Mouse (Mus musculus): ENCODE data around the gene Ppara. TPM values are rescaled to one million over a fixed set of nuclear protein-coding genes. Genes with fewer than 3 reads are reported as not detected.
"Not testable (repeated sequence)": the region's sequence is repeated elsewhere in the genome, so short reads cannot be mapped to it uniquely, and the experiment has no call there.

Ppara gene
- polyA plus RNA-seq, 1 experiment: not detected

DNA sequence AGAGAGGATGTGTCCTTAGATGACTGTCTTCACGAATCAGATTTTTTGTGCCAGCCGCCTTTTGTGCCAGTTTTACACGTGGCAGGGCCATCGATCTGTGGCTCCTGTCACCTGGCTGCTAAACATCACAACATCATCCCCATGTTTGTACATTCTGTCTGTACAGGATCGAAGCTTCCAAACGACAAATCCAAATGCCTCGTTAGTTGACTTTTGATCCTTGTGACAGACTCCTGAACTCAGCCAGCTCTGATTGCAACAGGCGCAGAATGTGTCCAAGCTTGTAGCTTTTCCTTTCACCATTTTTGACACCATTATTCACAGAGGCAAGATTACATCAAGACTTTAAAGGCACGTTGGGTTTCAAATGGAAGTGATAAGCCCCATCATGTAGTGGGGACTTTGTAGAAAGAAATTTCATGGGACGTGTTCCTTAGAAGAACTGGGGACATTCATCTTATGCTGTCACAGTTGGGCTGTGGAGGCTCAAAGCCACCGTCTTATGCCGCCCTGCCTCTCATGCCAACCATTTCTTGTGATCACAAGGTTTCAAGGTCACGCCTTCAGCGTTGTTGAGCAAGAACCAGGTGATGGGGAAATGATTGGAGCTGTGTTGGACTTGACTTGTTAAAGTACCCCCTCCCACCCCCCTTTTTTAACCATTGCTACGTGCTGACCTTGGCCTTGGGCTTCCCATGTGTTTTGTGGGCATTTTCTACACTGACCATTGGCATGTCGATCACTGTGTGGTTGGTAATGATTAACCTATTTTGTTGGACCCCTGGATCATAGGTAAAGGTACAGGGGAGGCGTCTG, 36.7 kb downstream of the Ppara start:
- Histone ChIP-seq H3K4me3 (ENCODE audit: insufficient read depth, low read depth, low read length) (no peak overlapping the region), H3K4me1 (ENCODE audit: control insufficient read depth, insufficient read depth, low read length) (no peaks in the 10 kb centered on the region), H3K27ac (ENCODE audit: insufficient read depth, low read depth, low read length) (no peak overlapping the region)
- no peak for TF ChIP-seq POLR2A (IDR thresholded peaks at IDR 0.05; ENCODE audit: insufficient read depth, low read depth, low read length)
- no peak for TF ChIP-seq CTCF (IDR thresholded peaks at IDR 0.05; ENCODE audit: insufficient read depth, low read depth, low read length)
- 88% methylated on average over 17 of the region's 17 CpGs for WGBS

DNA sequence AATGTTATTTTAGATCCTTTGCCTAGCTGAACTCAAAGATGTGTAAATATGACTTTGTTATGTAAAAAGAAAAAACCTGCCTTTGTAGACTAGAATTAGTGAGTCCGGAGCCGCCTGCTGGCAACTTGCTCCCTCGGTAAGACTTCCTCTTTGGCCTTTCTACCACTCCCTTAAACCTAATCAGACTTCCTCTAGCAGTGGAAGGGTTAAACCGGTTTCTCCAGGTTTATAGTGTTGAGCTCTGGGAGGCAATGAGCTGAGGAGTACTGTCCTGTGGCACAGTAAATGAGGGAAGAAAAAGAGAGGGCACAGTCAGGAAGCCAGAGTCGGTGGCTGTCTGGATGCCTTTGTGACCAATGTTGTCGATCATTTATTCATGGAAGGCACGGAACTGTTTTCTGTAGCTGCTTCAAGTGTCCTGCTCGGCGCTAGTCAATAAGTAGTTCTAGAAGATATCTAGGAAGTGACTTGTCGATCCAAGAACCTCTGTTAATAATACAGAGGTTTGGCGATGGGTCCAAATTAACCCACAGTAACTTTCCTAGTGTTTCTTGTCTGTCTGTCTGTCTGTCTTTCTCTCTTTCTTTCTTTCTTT, 37.5 kb downstream of the Ppara start:
- WGBS: 85% methylated on average over 11 of the region's 11 CpGs

DNA sequence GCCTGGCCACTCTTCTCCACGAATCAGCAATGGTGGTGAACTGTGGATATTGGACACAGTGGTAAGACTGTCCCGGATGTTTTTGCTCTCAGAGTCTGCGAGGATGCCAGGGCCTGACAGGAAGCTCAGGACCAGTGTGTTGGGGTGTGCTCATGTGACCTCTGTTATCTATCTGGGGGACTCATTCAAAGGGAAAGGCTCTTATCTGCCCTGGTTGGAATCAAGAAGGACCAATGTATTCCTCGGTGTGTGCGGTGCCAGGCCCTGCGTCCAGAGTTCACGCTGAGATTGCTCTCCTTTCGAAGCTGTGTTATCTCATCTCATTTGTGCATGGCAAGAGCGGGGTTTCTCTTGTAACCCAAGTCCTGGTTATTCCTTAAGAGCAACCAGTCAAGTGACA, 39.6 kb downstream of the Ppara start:
- 90% methylated on average over 9 of the region's 9 CpGs for WGBS

More for the DNA sequence above, 37.5 kb downstream of the Ppara start:
- no peak overlapping the region for H3K27ac ChIP-seq (ENCODE audit: insufficient read depth, low read depth, low read length)
- H3K4me1 ChIP-seq (ENCODE audit: control insufficient read depth, insufficient read depth, low read length): no peaks in the 10 kb centered on the region
- H3K4me3 ChIP-seq (ENCODE audit: insufficient read depth, low read depth, low read length): no peak overlapping the region
- TF ChIP-seq POLR2A (IDR thresholded peaks at IDR 0.05; ENCODE audit: insufficient read depth, low read depth, low read length): no peak
- no peak for TF ChIP-seq CTCF (IDR thresholded peaks at IDR 0.05; ENCODE audit: insufficient read depth, low read depth, low read length)

DNA sequence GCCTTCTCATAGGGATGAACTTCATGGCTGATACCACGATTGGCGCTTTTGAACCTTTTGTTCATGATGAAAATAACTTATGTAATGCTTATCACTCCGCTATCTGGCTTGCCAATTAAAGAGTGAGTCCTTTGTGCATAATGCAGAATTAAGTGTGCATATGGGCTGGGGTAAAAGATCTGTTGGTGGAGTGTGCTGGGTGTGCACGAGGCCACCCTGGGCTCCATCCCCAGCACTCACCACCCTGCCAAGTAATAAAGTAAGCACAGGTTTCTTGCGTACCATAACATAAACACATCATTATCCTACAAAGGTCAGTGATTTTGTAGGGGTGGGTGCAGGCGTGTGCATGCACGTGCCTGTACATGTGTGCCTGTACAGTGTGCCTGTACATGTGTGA, 40.2 kb downstream of the Ppara start:
- Histone ChIP-seq H3K4me3 (ENCODE audit: insufficient read depth, low read depth, low read length) (no peak overlapping the region), H3K4me1 (ENCODE audit: control insufficient read depth, insufficient read depth, low read length) (no peaks in the 10 kb centered on the region), H3K27ac (ENCODE audit: insufficient read depth, low read depth, low read length) (no peak overlapping the region)
- WGBS: 86% methylated on average over 7 of the region's 7 CpGs
- TF ChIP-seq POLR2A (IDR thresholded peaks at IDR 0.05; ENCODE audit: insufficient read depth, low read depth, low read length) (no peak), CTCF (IDR thresholded peaks at IDR 0.05; ENCODE audit: insufficient read depth, low read depth, low read length) (no peak)

More for the DNA sequence above, 39.6 kb downstream of the Ppara start:
- TF ChIP-seq CTCF (IDR thresholded peaks at IDR 0.05; ENCODE audit: insufficient read depth, low read depth, low read length): no peak
- TF ChIP-seq POLR2A (IDR thresholded peaks at IDR 0.05; ENCODE audit: insufficient read depth, low read depth, low read length): no peak
- Histone ChIP-seq H3K4me1 (ENCODE audit: control insufficient read depth, insufficient read depth, low read length) (no peaks in the 10 kb centered on the region), H3K27ac (ENCODE audit: insufficient read depth, low read depth, low read length) (no peak overlapping the region), H3K4me3 (ENCODE audit: insufficient read depth, low read depth, low read length) (no peak overlapping the region)

DNA sequence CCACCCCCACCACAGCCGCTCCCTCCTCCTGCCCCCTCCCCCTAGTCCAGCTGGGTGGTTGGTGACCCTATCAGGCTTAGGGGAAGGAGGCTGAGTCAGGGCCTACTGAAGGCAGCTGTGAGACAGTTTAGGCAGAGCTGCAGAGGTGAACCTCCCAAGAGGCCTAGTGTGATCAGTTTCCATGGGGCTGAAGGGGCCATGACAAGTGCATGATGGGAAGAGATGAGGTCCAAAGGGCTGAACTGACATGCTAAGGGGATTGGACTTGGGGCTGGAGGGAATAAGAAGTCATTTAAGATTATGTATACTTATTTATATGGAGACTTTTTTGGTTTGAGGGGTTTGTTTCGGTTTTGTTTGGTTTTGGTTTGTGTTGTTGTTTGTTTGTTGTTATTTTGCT, 41.5 kb downstream of the Ppara start:
- Histone ChIP-seq H3K4me1 (ENCODE audit: control insufficient read depth, insufficient read depth, low read length) (no peaks in the 10 kb centered on the region), H3K4me3 (ENCODE audit: insufficient read depth, low read depth, low read length) (no peak overlapping the region), H3K27ac (ENCODE audit: insufficient read depth, low read depth, low read length) (no peak overlapping the region)
- 72% methylated on average over 2 of the region's 2 CpGs for WGBS
- no peak for TF ChIP-seq CTCF (IDR thresholded peaks at IDR 0.05; ENCODE audit: insufficient read depth, low read depth, low read length)

DNA sequence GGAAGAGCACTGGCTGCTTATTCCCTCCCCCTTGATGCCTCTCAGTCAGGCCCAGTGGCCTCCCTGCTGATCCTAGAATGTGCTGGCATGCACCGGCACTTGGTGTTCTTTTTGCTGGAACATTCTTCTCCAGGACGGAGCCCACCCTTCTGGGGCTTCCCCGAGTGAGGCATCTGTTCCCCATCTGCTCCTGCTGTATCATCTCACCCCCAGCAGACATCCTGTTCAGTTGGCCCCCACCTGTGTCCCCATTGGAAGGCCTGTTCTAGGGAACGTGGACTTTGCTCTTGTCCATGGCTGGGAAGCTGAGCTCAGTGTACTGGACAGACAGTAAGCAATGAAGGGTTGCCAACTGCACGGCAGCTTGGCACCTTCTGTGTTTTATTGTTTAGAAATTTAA, 42.0 kb downstream of the Ppara start:
- Histone ChIP-seq H3K27ac (ENCODE audit: insufficient read depth, low read depth, low read length) (no peak overlapping the region), H3K4me3 (ENCODE audit: insufficient read depth, low read depth, low read length) (no peak overlapping the region), H3K4me1 (ENCODE audit: control insufficient read depth, insufficient read depth, low read length) (no peaks in the 10 kb centered on the region)
- TF ChIP-seq POLR2A (IDR thresholded peaks at IDR 0.05; ENCODE audit: insufficient read depth, low read depth, low read length): no peak
- TF ChIP-seq CTCF (IDR thresholded peaks at IDR 0.05; ENCODE audit: insufficient read depth, low read depth, low read length): no peak
- WGBS: 76% methylated on average over 5 of the region's 5 CpGs

DNA sequence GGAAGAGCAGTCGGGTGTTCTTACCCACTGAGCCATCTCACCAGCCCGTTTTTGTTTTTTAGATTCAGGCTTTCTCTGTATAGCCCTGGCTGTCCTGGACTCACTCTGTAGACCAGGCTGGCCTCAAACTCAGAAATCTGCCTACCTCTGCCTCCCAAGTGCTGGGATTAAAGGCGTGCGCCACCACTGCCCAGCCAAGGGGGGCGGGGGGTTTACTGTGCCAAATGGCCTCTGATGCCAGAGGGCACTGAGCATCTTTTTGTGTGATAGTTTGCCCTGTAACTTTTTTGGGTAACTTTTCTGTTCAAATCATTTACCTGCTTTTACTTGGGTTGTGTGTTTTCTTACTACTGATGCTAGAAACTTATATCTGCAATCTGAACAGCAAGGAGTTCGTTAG, 44.1 kb downstream of the Ppara start:
- H3K27ac ChIP-seq (ENCODE audit: insufficient read depth, low read depth, low read length); H3K4me3 ChIP-seq (ENCODE audit: insufficient read depth, low read depth, low read length); H3K4me1 ChIP-seq (ENCODE audit: control insufficient read depth, insufficient read depth, low read length): not testable (repeated sequence)
- 88% methylated on average over 6 of the region's 6 CpGs for WGBS

DNA sequence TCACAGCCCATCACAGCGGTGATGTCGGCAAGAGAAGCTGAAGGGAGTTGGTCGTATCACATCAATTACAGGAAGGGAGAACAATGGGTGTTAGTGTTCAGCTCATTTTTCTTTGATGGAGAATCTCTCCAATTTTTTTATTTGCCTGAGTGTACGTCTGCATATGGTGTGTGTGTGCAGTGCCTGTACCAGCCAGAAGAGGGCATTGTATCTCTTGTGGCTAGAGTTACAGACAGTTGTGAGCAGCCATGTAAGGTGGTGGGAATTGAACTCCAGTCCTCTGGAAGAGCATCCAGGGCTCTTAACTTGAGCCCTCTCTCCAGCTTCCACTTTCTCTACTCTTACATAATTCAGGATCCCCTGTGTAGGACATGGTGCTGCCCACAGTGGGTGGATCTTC, 48.4 kb downstream of the Ppara start:
- TF ChIP-seq CTCF (IDR thresholded peaks at IDR 0.05; ENCODE audit: insufficient read depth, low read depth, low read length) (no peak), POLR2A (IDR thresholded peaks at IDR 0.05; ENCODE audit: insufficient read depth, low read depth, low read length) (no peak)
- H3K4me3 ChIP-seq (ENCODE audit: insufficient read depth, low read depth, low read length): no peak overlapping the region
- H3K27ac ChIP-seq (ENCODE audit: insufficient read depth, low read depth, low read length): no peak overlapping the region
- WGBS: 84% methylated on average over 4 of the region's 4 CpGs
- H3K4me1 ChIP-seq (ENCODE audit: control insufficient read depth, insufficient read depth, low read length): no peaks in the 10 kb centered on the region

DNA sequence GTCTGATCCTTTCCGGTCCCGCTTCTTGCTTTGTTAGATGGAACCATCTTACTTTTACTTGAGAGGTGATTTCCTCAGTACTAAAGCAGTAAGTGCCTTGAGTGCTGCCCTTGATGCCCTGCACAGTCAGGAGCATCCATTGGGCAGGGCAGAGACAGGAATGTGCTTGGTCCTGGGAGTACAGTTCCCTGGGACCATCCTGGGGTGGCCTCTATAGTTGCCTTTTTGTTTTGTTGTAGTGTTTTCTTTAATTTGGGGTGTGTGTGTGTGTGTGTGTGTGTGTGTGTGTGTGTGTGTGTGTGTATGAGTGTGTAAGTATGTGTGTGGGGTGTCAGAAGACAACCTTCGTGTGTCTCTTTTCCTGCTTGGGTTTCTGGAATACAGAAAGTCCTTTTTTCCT, 49.6 kb downstream of the Ppara start:
- Histone ChIP-seq H3K4me1 (ENCODE audit: control insufficient read depth, insufficient read depth, low read length) (no peaks in the 10 kb centered on the region), H3K4me3 (ENCODE audit: insufficient read depth, low read depth, low read length) (no peak overlapping the region), H3K27ac (ENCODE audit: insufficient read depth, low read depth, low read length) (no peak overlapping the region)
- TF ChIP-seq CTCF (IDR thresholded peaks at IDR 0.05; ENCODE audit: insufficient read depth, low read depth, low read length) (no peak), POLR2A (IDR thresholded peaks at IDR 0.05; ENCODE audit: insufficient read depth, low read depth, low read length) (no peak)
- 90% methylated on average over 3 of the region's 3 CpGs for WGBS

Measured in olfactory bulb, adult 2 months (tissue).